Mouse (Mus musculus) small intestine, adult 2 months (tissue): ENCODE measurements at regions not wholly inside any gene's neighbourhood (a gene's known extent, or its start where the extent isn't known, plus 50 kb on each side); places are given as distances from the start of the nearest gene placed in this dataset.
"Not testable (repeated sequence)": the region's sequence is repeated elsewhere in the genome, so short reads cannot be mapped to it uniquely, and the experiment has no call there.

ENCODE experiments used
- H3K27ac ChIP-seq: fragments of 200-500 bp; 2 replicates; pipeline ENCODE4 v1.5.1; 2012; ENCODE audit warnings: low read depth, low read length, control low read depth, inconsistent platforms; ENCODE audit not compliant: insufficient read depth
- H3K27me3 ChIP-seq: fragments of 200-500 bp; 2 replicates; pipeline ENCODE4 v1.6.1; 2012; ENCODE audit warnings: mild to moderate bottlenecking, moderate library complexity, low read length, inconsistent platforms; ENCODE audit not compliant: control insufficient read depth, insufficient read depth
- H3K36me3 ChIP-seq: fragments of 200-500 bp; 2 replicates; pipeline ENCODE4 v1.6.1; 2012; ENCODE audit warnings: mild to moderate bottlenecking, low read length, control low read depth, inconsistent platforms; ENCODE audit not compliant: control insufficient read depth, insufficient read depth
- H3K4me1 ChIP-seq: fragments of 200-500 bp; 2 replicates; pipeline ENCODE4 v1.6.1; 2012; ENCODE audit warnings: low read length, inconsistent platforms, mixed read lengths; ENCODE audit not compliant: control insufficient read depth, insufficient read depth, insufficient read length
- H3K4me3 ChIP-seq: fragments of 200-500 bp; 2 replicates; pipeline ENCODE4 v1.5.1; 2012; ENCODE audit warnings: low read depth, mild to moderate bottlenecking, control low read depth, inconsistent platforms, low read length, moderate library complexity
- CTCF ChIP-seq: fragments of 200-500 bp; IDR thresholded peaks from 2 replicates; pipeline ENCODE4 v1.5.1; 2012; ENCODE audit warnings: low read depth, mild to moderate bottlenecking, control low read depth, inconsistent platforms, low read length, moderate library complexity, mixed read lengths; ENCODE audit not compliant: insufficient replicate concordance, insufficient read length; ENCODE audit errors: extremely low read depth
- POLR2A ChIP-seq: fragments of 200-500 bp; IDR thresholded peaks from 2 replicates; pipeline ENCODE4 v1.6.1; 2012; ENCODE audit warnings: low read depth, mild to moderate bottlenecking, control low read depth, inconsistent platforms, low read length, moderate library complexity
- WGBS: fragments of 180-500 bp; shearing (Covaris S2); methylation state at CpG from one replicate; pipeline ENCODE4 v1.1.7; 2018; 5-methylcytosine and 5-hydroxymethylcytosine counted together

DNA sequence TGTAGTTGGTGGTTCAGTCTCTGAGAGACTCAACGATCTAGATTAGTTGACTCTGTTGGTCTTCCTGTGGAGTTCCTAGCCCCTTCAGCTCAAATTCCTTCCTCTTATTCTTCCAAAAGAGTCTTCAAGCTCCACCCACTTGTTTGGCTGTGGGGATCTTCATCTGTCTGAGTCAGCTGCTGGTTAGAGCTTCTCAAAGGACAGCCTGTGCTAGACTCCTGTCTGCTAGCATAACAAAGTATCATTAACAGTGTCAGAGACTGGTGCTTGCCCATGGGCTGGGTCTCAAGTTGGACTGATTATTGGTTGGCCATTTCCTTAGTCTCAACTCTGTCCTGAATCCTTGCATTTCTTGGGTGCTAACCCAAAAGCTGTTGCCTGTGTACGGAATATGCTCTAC, 429.7 kb upstream of the Dab2 start:
- no peak overlapping the region for H3K4me3 ChIP-seq
- 69% methylated on average over 2 of the region's 2 CpGs for WGBS
- no peaks in the 10 kb centered on the region for H3K27me3 ChIP-seq
- no peak for TF ChIP-seq POLR2A
- TF ChIP-seq CTCF = no peak
- H3K4me1 ChIP-seq = no peaks in the 10 kb centered on the region
- no peak overlapping the region for H3K27ac ChIP-seq
- no peaks in the 10 kb centered on the region for H3K36me3 ChIP-seq

DNA sequence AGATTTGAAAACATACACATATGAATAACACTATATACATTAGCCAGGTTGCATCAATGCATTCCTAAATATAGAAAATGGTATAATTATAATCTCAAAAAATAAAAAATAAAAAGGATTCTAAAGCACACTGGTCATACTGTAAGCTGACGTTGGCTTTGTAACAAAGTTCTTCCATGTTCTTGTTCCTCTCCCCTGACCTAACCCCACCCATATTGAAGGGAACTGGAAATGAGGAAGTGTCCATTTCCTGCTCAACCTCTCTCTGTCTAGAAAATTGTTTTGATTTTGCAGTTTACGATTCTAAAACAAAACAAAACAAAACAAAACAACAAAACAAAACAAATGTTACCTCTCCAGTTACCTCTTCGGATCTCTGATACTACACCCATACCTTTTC, 427.5 kb upstream of the Dab2 start:
- H3K4me3 ChIP-seq = no peak overlapping the region
- H3K4me1 ChIP-seq = no peaks in the 10 kb centered on the region
- WGBS = 75% methylated on average over 3 of the region's 3 CpGs
- no peaks in the 10 kb centered on the region for H3K36me3 ChIP-seq
- TF ChIP-seq POLR2A (no peak), CTCF (no peak)
- H3K27ac ChIP-seq = no peak overlapping the region
- H3K27me3 ChIP-seq = no peaks in the 10 kb centered on the region

DNA sequence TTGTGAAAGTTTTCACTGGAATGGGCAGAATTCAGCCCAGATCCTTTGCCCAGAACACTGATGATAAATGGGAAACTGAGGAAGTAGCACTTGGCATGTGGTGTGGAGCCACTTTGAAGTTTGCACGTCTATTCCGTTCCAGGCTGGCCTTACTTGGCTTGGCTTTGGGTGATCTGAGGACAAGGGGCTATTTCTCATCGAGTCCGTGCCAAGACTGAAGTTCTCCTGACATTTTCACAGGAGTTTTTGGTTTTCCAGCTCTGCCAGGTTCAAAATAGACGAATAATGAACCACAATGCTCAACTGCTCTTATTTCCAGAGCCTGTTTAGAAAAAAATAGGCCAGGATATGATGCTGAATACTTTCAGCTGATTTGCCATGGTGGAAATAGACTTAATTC, 421.8 kb upstream of the Dab2 start:
- H3K27ac ChIP-seq = no peak overlapping the region
- H3K27me3 ChIP-seq = no peaks in the 10 kb centered on the region
- TF ChIP-seq POLR2A (no peak), CTCF (no peak)
- no peak overlapping the region for H3K4me3 ChIP-seq
- no peaks in the 10 kb centered on the region for H3K36me3 ChIP-seq
- H3K4me1 ChIP-seq = no peaks in the 10 kb centered on the region
- WGBS = 86% methylated on average over 5 of the region's 5 CpGs

DNA sequence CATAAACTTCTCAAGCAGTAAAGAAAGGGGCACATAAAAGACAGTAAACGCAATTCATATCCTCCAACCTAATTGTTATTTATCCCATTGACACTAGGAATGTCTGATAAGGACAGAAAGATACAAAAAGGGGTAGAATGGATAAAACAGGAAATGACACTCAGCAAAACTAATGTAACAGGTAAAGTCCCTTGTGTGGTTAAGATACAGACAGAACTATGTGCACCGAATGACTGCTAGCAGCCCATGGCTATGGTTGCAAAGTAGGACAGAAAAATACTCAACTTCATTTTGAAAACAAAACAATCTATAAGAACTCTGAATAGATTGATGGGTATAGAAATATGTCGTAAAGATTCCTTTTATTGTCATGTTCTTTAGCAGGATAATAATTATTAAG, 408.4 kb upstream of the Dab2 start:
- Histone ChIP-seq H3K27me3 (no peaks in the 10 kb centered on the region), H3K27ac (no peak overlapping the region), H3K36me3 (no peaks in the 10 kb centered on the region), H3K4me1 (no peaks in the 10 kb centered on the region), H3K4me3 (no peak overlapping the region)
- no peak for TF ChIP-seq POLR2A
- TF ChIP-seq CTCF = no peak
- WGBS = 88% methylated on average over 3 of the region's 3 CpGs

- H3K27ac ChIP-seq = no peak overlapping the region
- 56% methylated on average over 3 of the region's 3 CpGs for WGBS
- H3K4me1 ChIP-seq = no peaks in the 10 kb centered on the region
- H3K36me3 ChIP-seq = no peaks in the 10 kb centered on the region
- TF ChIP-seq POLR2A (no peak), CTCF (no peak)
- H3K4me3 ChIP-seq = no peak overlapping the region
- H3K27me3 ChIP-seq = no peaks in the 10 kb centered on the region
Measured at GRCm38 (mm10) chr15:5892034-5892433, 407.6 kb upstream of the Dab2 start.

DNA sequence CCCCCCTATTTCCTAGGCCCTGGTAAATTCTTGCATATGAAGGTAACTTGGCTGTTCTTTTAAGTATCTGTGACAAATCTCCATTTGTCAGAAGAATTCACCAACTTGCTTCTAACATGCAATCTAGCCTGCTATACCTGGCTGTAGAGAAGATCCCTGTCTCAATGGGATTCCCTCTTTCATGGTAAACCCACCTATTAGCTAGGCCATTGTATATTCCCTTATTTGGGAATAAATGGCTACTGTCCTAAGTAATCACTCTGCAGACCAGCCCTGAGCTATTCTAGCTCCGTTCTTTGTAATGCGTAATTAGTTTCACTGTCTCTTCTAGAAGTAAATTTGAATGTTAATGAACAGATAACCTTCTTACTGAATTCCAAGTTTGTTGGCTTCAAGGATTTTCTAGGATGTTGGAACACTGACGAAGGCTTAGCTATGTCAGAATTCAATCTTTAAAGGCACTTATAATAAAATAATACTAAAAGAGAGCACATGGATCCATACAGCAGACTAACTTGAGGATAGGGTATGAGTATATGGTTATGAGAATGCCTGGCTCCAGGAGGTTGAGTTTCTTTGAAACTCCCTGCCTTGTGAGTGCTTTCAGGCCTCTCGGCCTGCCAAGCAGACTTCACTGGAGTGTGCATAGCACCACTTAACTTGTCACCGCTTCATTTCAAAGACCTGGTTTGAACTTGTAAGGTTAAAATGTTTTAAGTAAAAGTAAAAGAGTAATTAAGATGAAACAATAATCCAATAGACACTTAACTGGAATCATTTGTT, 403.7 kb upstream of the Dab2 start:
- not testable (repeated sequence) for H3K4me1 ChIP-seq, H3K36me3 ChIP-seq, H3K27me3 ChIP-seq, H3K4me3 ChIP-seq, H3K27ac ChIP-seq
- WGBS = 90% methylated on average over 5 of the region's 5 CpGs

DNA sequence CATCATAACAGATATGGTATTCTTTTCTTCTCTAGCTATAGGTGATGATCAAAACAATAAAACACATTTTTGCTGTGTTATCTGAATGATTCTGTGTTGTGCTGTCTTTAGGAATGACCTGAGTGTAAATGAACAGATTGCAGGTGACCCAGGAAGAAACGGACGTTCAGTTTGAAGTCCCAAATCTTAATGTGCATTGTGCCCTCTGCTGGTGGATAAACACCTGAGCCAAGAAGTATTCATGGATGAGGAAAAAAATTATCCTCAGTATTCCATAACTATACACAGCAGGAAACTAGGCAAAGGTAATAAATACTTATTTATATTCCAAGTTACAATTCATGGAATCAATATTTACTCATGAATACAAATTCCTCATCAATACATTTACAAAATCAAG, 384.3 kb upstream of the Dab2 start:
- no peaks in the 10 kb centered on the region for H3K36me3 ChIP-seq
- H3K4me3 ChIP-seq = no peak overlapping the region
- no peaks in the 10 kb centered on the region for H3K27me3 ChIP-seq
- H3K4me1 ChIP-seq = no peaks in the 10 kb centered on the region
- H3K27ac ChIP-seq = no peak overlapping the region
- TF ChIP-seq POLR2A = no peak
- no peak for TF ChIP-seq CTCF
- 1% methylated on average over 2 of the region's 2 CpGs for WGBS
